Mouse (Mus musculus) heart, embryonic 11.5 days (tissue): ENCODE measurements around the gene Sectm1b. TPM values are rescaled to one million over a fixed set of nuclear protein-coding genes. Genes with fewer than 3 reads are reported as not detected.

Source experiments
- ATAC-seq: fragments of 200-750 bp; cut with Nextera tagmentation; replicated peaks from 2 replicates; pipeline ENCODE4 v1.8.0; 2017; ENCODE audit warnings: moderate library complexity; ENCODE audit not compliant: insufficient number of reproducible peaks, low FRiP score, low TSS enrichment
- H3K27ac ChIP-seq: fragments of 300-500 bp; sonication (generic); 2 replicates; pipeline ENCODE4 v1.5.1; 2014; ENCODE audit warnings: mild to moderate bottlenecking, low read depth, low read length
- H3K27me3 ChIP-seq: fragments of 300-500 bp; sonication (generic); 2 replicates; pipeline ENCODE4 v1.6.1; 2014; ENCODE audit warnings: mild to moderate bottlenecking, low read length, mixed read lengths; ENCODE audit not compliant: control insufficient read depth, insufficient read depth
- H3K36me3 ChIP-seq: fragments of 300-500 bp; sonication (generic); 2 replicates; pipeline ENCODE4 v1.6.1; 2014; ENCODE audit warnings: mild to moderate bottlenecking, low read length, moderate library complexity, mixed read lengths; ENCODE audit not compliant: control insufficient read depth, insufficient read depth
- H3K4me1 ChIP-seq: fragments of 300-500 bp; sonication (generic); 2 replicates; pipeline ENCODE4 v1.6.1; 2014; ENCODE audit warnings: low read length; ENCODE audit not compliant: control insufficient read depth, insufficient read depth
- H3K4me2 ChIP-seq: fragments of 300-500 bp; sonication (generic); 2 replicates; pipeline ENCODE4 v1.6.1; 2014; ENCODE audit warnings: mild to moderate bottlenecking, moderate library complexity
- H3K4me3 ChIP-seq: fragments of 300-500 bp; sonication (generic); 2 replicates; pipeline ENCODE4 v1.5.1; 2014; ENCODE audit warnings: low read depth, low read length
- H3K9ac ChIP-seq: fragments of 300-500 bp; sonication (generic); 2 replicates; pipeline ENCODE4 v1.6.1; 2014; ENCODE audit warnings: mild to moderate bottlenecking, low read depth, low read length, moderate library complexity
- H3K9me3 ChIP-seq: fragments of 300-500 bp; sonication (generic); replicated peaks from 2 replicates; pipeline ENCODE4 v1.6.1; 2016; ENCODE audit warnings: low read length; ENCODE audit not compliant: control insufficient read depth
- WGBS: fragments of 180-500 bp; shearing (Covaris S2); extraction: QIAGEN DNeasy Blood & Tissue Kit; methylation state at CpG from one replicate; pipeline ENCODE4 v1.1.7; 2014; ENCODE audit not compliant: insufficient replicate concordance; 5-methylcytosine and 5-hydroxymethylcytosine counted together
- polyA plus RNA-seq: library from polyadenylated mRNA; unstranded; fragments of >200 nt; fragmentation: Nextera tagmentation; extraction: Ambion mirVana; gene quantifications from 2 replicates; pipeline ENCODE4 v1.2.1, GENCODE M21; 2014

Sectm1b gene
- polyA plus RNA-seq, 1 experiment from 2014 or later = not detected

DNA sequence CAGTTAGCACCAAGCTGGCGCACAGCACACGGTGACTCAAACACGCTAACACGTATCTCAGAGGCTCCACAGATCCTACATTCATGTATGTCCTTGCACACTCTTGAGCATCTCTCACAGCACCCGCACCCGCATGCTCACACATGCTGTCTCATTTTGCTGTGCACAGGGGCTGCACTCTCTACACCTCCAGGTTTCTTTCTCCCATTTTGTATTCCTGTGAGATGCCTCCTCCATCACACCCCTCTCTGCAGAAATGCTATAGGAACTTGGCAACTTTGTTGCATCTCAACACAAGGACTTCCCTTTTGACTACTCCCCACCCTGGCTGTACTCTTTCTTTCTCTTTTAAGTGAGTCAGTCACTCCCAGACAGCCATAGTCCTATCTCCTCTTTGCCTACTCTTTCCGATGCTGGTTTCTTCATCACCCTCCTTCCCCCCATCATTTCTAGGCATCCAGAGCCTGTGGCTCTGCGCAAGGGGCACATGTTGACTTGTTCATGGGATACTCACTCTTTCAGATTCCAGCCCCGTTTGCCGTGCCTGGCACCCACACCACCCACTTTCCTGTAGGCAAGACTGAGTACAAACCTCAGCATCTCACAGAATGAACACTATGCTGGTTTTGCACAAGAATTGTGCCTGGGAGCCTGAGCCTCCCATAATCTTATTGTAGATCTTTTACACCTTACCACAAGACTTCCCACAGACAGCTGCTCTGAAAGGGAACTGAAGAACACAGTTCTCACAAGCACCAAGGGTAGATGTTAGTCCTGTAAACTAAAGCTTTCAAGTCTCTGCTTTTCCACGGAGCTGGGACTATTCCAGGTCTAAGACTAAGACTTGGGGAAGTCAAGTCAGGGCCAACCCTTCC lies 24.8 kb downstream of the Sectm1b start:
- no peak overlapping the region for H3K27ac ChIP-seq
- no peaks in the 10 kb centered on the region for H3K4me1 ChIP-seq
- no peak for ATAC-seq
- H3K9me3 ChIP-seq = no peaks in the 10 kb centered on the region
- no peaks in the 10 kb centered on the region for H3K36me3 ChIP-seq
- H3K4me3 ChIP-seq = no peak overlapping the region
- no peak overlapping the region for H3K9ac ChIP-seq
- peaks cover 8% of the 10 kb centered on the region; the same call in 1 of the 2 replicates for H3K27me3 ChIP-seq
- 81% methylated on average over 11 of the region's 11 CpGs for WGBS
- H3K4me2 ChIP-seq = no peak overlapping the region

- 72% methylated on average over 5 of the region's 5 CpGs for WGBS
- H3K27me3 ChIP-seq = peaks cover 3% of the 10 kb centered on the region
Measured at GRCm38 (mm10) chr11:121033118-121033517, 30.3 kb downstream of the Sectm1b start.

GRCm38 (mm10) chr11:121027259-121027658 lies 36.1 kb downstream of the Sectm1b start:
- H3K27ac ChIP-seq = no peak overlapping the region
- no peaks in the 10 kb centered on the region for H3K36me3 ChIP-seq
- WGBS = 75% methylated on average over 7 of the region's 7 CpGs
- no peak overlapping the region for H3K4me2 ChIP-seq
- no peak overlapping the region for H3K4me3 ChIP-seq
- H3K4me1 ChIP-seq = no peaks in the 10 kb centered on the region
- H3K27me3 ChIP-seq = no peaks in the 10 kb centered on the region; the same call in 1 of the 2 replicates
- no peaks in the 10 kb centered on the region for H3K9me3 ChIP-seq
- ATAC-seq = no peak
- no peak overlapping the region for H3K9ac ChIP-seq

More at GRCm38 (mm10) chr11:121033118-121033517, 30.3 kb downstream of the Sectm1b start:
- H3K4me3 ChIP-seq = no peak overlapping the region
- no peaks in the 10 kb centered on the region for H3K9me3 ChIP-seq
- H3K36me3 ChIP-seq = no peaks in the 10 kb centered on the region
- H3K27ac ChIP-seq = no peak overlapping the region
- H3K4me2 ChIP-seq = no peak overlapping the region
- H3K9ac ChIP-seq = no peak overlapping the region
- no peak for ATAC-seq
- no peaks in the 10 kb centered on the region for H3K4me1 ChIP-seq

DNA sequence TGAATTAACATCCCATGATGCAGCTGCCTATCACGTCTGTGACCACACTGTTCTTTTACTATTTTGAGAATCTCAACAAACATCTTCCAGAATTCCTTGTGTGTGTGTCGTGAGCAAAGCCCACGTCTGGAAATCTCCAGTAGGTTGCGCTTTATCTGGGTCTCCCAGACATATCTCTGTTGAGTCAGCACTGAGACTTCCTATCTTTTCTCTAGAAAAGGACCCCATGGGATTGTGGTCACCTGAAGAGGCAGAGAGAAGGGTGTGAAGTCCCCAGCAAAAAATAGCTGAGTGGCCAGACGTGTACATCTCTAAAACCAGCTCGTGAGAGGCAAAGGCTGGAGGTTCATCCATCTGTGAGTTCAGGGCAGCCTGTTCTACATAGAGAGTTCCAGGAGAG lies 39.2 kb downstream of the Sectm1b start:
- Histone ChIP-seq H3K9ac (no peak overlapping the region), H3K27ac (no peak overlapping the region), H3K4me3 (no peak overlapping the region), H3K4me1 (no peaks in the 10 kb centered on the region), H3K36me3 (no peaks in the 10 kb centered on the region), H3K9me3 (no peaks in the 10 kb centered on the region), H3K27me3 (no peaks in the 10 kb centered on the region; the same call in 1 of the 2 replicates), H3K4me2 (no peak overlapping the region)
- WGBS = 40% methylated on average over 6 of the region's 6 CpGs
- ATAC-seq = no peak

DNA sequence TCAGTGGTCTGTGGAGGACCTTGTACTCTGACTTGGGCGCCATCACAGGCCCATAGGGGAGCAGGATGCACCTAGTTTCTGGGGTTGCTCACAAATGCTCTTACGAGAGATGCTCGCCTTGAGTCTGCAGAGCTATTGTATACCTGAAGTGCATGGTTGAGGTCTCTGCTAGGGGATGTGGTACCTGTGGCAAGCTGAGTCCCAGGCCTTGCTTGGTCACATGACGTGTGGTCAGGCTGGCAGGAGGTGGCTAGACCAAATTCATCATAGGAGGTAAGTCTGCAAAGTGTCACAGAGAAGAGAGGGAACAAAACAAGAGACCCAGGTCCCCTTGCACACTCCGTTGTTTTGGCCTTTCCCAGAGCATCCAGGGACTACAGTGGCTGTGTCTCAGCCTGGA lies 43.9 kb downstream of the Sectm1b start:
- Histone ChIP-seq H3K27ac (no peak overlapping the region), H3K4me2 (no peak overlapping the region), H3K9me3 (no peaks in the 10 kb centered on the region), H3K9ac (no peak overlapping the region), H3K4me3 (no peak overlapping the region), H3K4me1 (0 out of 2 replicates have a peak, but pooled peaks cover 4% of the 10 kb centered on the region), H3K27me3 (no peaks in the 10 kb centered on the region), H3K36me3 (no peaks in the 10 kb centered on the region)
- WGBS = 73% methylated on average over 5 of the region's 5 CpGs
- no peak for ATAC-seq

GRCm38 (mm10) chr11:121017703-121018102 lies 45.7 kb downstream of the Sectm1b start:
- Histone ChIP-seq H3K4me3 (no peak overlapping the region), H3K27ac (no peak overlapping the region), H3K9ac (no peak overlapping the region), H3K4me1 (peaks cover 4% of the 10 kb centered on the region; the same call in 1 of the 2 replicates), H3K9me3 (no peaks in the 10 kb centered on the region), H3K4me2 (no peak overlapping the region), H3K36me3 (no peaks in the 10 kb centered on the region), H3K27me3 (no peaks in the 10 kb centered on the region)
- 25% methylated on average over 3 of the region's 3 CpGs for WGBS
- ATAC-seq = no peak

DNA sequence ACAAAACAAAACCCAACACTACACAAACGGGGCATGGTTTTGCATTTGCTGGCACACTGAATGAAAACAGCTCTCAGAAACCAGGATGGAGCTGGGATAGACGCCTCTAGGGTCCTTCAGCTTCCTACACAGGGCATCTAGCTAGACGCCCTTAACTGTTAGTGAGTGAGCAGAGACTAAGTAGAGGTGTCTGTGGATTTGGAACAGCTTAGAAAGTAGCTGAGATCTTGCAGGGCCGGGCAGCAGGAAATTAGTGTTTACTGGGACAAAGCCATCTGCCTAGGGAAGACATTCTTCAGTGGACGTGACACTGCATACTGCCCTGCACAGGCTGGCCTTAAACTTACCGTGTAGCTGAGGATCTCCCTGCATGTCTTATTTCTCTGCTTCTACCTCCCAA lies 47.9 kb downstream of the Sectm1b start:
- Histone ChIP-seq H3K27me3 (no peaks in the 10 kb centered on the region), H3K4me3 (no peak overlapping the region), H3K9ac (no peak overlapping the region), H3K4me2 (no peak overlapping the region; the same call in 1 of the 2 replicates), H3K4me1 (peaks cover 4% of the 10 kb centered on the region; the same call in 1 of the 2 replicates), H3K9me3 (no peaks in the 10 kb centered on the region), H3K27ac (no peak overlapping the region), H3K36me3 (no peaks in the 10 kb centered on the region)
- 32% methylated on average over 6 of the region's 6 CpGs for WGBS
- ATAC-seq = no peak

DNA sequence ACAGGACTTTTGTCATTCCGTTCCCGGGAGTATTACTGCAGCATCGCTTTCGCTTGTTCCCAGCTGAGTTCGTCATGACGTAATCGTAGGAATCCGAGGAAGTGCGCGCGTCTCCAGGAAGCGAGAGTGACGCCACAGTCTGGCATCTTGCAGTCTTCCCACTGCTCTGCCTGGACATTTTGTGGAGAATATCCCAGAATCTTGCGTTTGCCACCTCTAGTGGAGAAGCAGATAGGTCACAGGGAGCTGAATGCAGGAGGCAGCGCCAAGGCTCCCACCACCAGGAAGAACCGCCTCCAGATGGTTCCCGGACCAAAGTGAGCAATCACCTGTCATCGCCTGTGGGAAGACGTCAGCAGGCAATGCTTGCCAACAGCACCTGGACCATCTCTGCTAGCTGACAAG lies 48.5 kb downstream of the Sectm1b start:
- Histone ChIP-seq H3K9me3 (no peaks in the 10 kb centered on the region), H3K4me1 (peaks cover 4% of the 10 kb centered on the region; the same call in 1 of the 2 replicates), H3K4me3 (peak overlapping the region; percentile 25), H3K27me3 (no peaks in the 10 kb centered on the region), H3K9ac (0 out of 2 replicates have a peak overlapping the region, but pooled peaks have one; percentile 17), H3K27ac (peak overlapping the region; percentile 50; the same call in 1 of the 2 replicates), H3K4me2 (peak overlapping the region; percentile 55), H3K36me3 (no peaks in the 10 kb centered on the region)
- no peak; the same call in 1 of the 2 replicates for ATAC-seq
- WGBS = 35% methylated on average over 19 of the region's 19 CpGs
